Mouse (Mus musculus) E14TG2a.4 (cell line): Measurements from ENCODE around the gene Dnal4.

Source experiments
- CTCF ChIP-seq: conservative IDR thresholded peaks from 2 replicates; pipeline ENCODE4 v1.5.1; 2014; ENCODE audit warnings: low read length
- POU5F1 ChIP-seq: IDR thresholded peaks from 2 replicates; pipeline ENCODE4 v1.6.1; 2014; ENCODE audit warnings: low read length, borderline replicate concordance

DNA sequence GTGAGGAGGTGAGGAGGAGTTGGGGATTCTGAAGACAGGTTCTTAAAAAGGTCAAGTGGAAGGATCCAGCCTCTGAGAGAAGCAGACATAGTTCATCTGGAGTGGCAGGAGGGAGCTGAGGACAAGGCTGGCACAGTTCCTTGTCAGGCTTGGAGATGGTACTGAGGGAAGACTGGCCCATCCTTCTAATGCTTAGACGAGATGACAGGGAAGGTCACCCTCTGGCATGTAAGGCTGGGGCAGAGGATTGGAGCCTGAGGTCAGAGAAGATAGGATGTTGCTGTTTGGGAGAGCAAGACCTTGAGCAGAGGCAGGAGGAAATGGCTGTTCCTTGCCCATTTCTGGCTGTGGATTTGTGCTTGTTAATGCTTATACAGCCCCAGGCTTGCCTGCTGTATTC is 7.4 kb upstream of the Dnal4 start:
- TF ChIP-seq CTCF (no peak), POU5F1 (no peak)
